Mouse (Mus musculus) heart, embryonic 14.5 days (tissue): ENCODE measurements around the gene Pxt1. TPM values are rescaled to one million over a fixed set of nuclear protein-coding genes. Genes with fewer than 3 reads are reported as not detected.
A peak's percentile ranks its signal among the peaks of the same experiment; 100 is the strongest.

Experiments used
- ATAC-seq: fragments of 200-750 bp; cut with Nextera tagmentation; 2 replicates; pipeline ENCODE4 v1.8.0; 2017; ENCODE audit warnings: low read depth, moderate TSS enrichment; ENCODE audit not compliant: insufficient number of reproducible peaks, insufficient read depth, low FRiP score
- H3K27ac ChIP-seq, 2 experiments: fragments of 200-500 bp in 1 of 2; fragments of 300-500 bp in 1 of 2; sonication (generic) in 1 of 2; replicated peaks in 1 of 2; 2 replicates each; pipeline ENCODE4 v1.5.1; 2012 to 2014; ENCODE audit warnings: low read depth in 2 of 2, low read length in 2 of 2, control low read depth in 1 of 2, mild to moderate bottlenecking in 1 of 2, mixed read lengths in 1 of 2; ENCODE audit not compliant: control insufficient read depth in 1 of 2, insufficient read depth in 1 of 2
- H3K27me3 ChIP-seq: fragments of 300-500 bp; sonication (generic); 2 replicates; pipeline ENCODE4 v1.6.1; 2014; ENCODE audit warnings: mild to moderate bottlenecking, low read length, control low read depth; ENCODE audit not compliant: control insufficient read depth, insufficient read depth
- H3K36me3 ChIP-seq: fragments of 300-500 bp; sonication (generic); 2 replicates; pipeline ENCODE4 v1.6.1; 2014; ENCODE audit warnings: mild to moderate bottlenecking, control low read depth, low read length, mixed read lengths; ENCODE audit not compliant: control insufficient read depth, insufficient read depth
- H3K4me1 ChIP-seq, 2 experiments: fragments of 200-500 bp in 1 of 2; fragments of 300-500 bp in 1 of 2; sonication (generic) in 1 of 2; 2 replicates each; pipeline ENCODE4 v1.6.1; 2012 to 2014; ENCODE audit warnings: low read length in 2 of 2, control low read depth in 1 of 2, mixed read lengths in 1 of 2; ENCODE audit not compliant: control insufficient read depth in 2 of 2, insufficient read depth in 2 of 2
- H3K4me2 ChIP-seq: fragments of 300-500 bp; sonication (generic); 2 replicates; pipeline ENCODE4 v1.6.1; 2014; ENCODE audit warnings: mild to moderate bottlenecking, low read length
- H3K4me3 ChIP-seq, 2 experiments: fragments of 200-500 bp in 1 of 2; fragments of 300-500 bp in 1 of 2; sonication (generic) in 1 of 2; 2 replicates each; pipeline ENCODE4 v1.5.1; 2012 to 2014; ENCODE audit warnings: low read length in 2 of 2, mild to moderate bottlenecking in 2 of 2, control low read depth in 1 of 2, low read depth in 1 of 2, moderate library complexity in 1 of 2; ENCODE audit not compliant: control insufficient read depth in 1 of 2, insufficient read depth in 1 of 2
- H3K9ac ChIP-seq: fragments of 300-500 bp; sonication (generic); 2 replicates; pipeline ENCODE4 v1.6.1; 2014; ENCODE audit warnings: mild to moderate bottlenecking, low read length
- H3K9me3 ChIP-seq: fragments of 300-500 bp; sonication (generic); 2 replicates; pipeline ENCODE4 v1.6.1; 2016; ENCODE audit warnings: low read length, control low read depth; ENCODE audit not compliant: control insufficient read depth
- WGBS: fragments of 180-500 bp; shearing (Covaris S2); extraction: QIAGEN DNeasy Blood & Tissue Kit; methylation state at CpG from one replicate; pipeline ENCODE4 v1.1.7; 2014; 5-methylcytosine and 5-hydroxymethylcytosine counted together
- polyA plus RNA-seq: library from polyadenylated mRNA; unstranded; fragments of >200 nt; fragmentation: Nextera tagmentation; extraction: Ambion mirVana; gene quantifications from 2 replicates; pipeline ENCODE4 v1.2.1, GENCODE M21; 2014

The Pxt1 gene
- polyA plus RNA-seq, 1 experiment from 2014 or later: not detected

DNA sequence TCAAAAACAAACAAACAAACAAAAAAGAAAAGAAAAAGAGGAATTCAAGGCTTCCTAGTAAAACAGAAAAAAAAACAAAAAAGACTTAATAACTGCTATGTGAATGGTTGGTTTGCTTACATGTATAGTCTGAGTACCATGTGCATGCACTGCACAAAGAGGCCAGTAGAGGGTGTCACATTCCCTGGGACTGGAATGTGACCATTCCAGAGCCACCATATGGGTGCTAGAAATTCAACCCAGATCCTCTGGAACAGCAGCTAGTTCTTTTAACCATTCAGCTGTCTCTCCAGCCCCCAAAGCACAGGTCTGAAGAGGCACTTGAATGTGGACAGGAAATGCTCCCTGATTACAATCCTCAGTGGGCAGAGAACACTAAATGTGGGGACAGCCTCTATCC lies 43.2 kb upstream of the Pxt1 start:
- Histone ChIP-seq H3K27me3 (no peaks in the 10 kb centered on the region), H3K4me1 (peaks cover 2 to 24% of the 10 kb centered on the region in 2 experiments), H3K27ac (no peak overlapping the region), H3K9ac (no peak overlapping the region), H3K36me3 (peaks cover 96% of the 10 kb centered on the region), H3K4me2 (no peak overlapping the region), H3K4me3 (no peak overlapping the region), H3K9me3 (no peaks in the 10 kb centered on the region)
- ATAC-seq: no peak

DNA sequence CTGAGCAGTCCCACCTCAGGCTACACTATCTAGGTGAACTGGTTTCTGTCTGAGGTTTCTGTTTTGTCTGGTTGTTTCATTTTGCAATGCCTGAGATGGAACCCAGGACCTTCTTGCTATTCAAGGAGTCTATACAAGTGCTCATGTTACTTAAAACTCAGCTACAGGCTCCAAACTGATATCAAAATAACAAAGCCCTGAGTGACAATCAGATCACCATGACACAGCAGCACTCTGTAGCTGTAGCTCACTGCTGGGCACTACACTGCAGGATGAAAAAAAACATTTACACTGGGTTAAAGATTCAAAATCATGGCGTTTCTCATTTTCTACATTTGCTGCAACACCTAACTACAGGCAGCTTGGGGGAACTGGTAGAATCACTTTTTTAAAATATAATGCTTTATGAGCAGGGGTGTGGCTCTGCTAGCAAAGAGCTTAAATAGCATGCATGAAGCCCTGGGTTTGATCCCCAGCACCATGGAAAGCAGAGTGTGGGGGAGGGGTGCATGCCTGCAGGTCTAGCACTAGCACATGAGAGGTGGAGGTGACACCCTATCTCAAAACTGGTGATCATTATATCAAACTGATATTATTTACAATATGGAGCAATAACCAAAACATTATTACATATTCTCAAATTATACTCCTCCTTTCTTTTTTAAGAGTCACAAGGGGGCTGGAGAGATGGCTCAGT lies 41.2 kb upstream of the Pxt1 start:
- H3K36me3 ChIP-seq: peaks cover 91% of the 10 kb centered on the region
- WGBS: 92% methylated on average over 1 of the region's 1 CpGs
- H3K4me1 ChIP-seq: peaks cover 0 to 11% of the 10 kb centered on the region in 2 experiments; a peak in 3 of 4 replicates
- ATAC-seq: no peak
- no peak overlapping the region for H3K9ac ChIP-seq
- no peak overlapping the region for H3K27ac ChIP-seq
- H3K9me3 ChIP-seq: no peaks in the 10 kb centered on the region
- H3K27me3 ChIP-seq: no peaks in the 10 kb centered on the region
- no peak overlapping the region for H3K4me3 ChIP-seq
- no peak overlapping the region for H3K4me2 ChIP-seq

DNA sequence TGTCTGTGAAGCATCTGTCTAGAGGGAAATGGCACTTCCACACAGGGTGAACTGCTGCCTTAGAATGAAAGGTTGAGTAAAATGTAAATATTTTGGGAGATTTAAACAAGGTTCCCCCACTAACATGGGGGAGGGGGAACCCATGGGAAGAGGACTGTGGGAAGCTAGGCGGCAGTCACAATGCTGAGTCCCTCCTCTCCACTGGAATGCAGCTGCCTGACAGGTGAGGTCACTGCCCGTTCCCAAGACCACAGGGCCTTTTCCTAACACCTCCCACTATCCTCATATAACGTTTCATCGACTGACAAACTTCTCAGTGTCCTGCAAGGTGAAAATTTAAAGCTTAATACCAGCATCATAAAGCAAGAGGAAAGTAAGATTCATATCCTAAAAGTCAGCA lies 39.0 kb upstream of the Pxt1 start:
- no peaks in the 10 kb centered on the region for H3K9me3 ChIP-seq
- no peak for ATAC-seq
- no peaks in the 10 kb centered on the region for H3K27me3 ChIP-seq
- WGBS: 10% methylated on average over 4 of the region's 4 CpGs
- no peak overlapping the region for H3K27ac ChIP-seq
- no peak overlapping the region for H3K4me2 ChIP-seq
- peaks cover 0 to 11% of the 10 kb centered on the region in 2 experiments; a peak in 3 of 4 replicates for H3K4me1 ChIP-seq
- H3K9ac ChIP-seq: peak overlapping the region; percentile 36; the same call in 1 of the 2 replicates
- H3K36me3 ChIP-seq: peaks cover 91% of the 10 kb centered on the region
- H3K4me3 ChIP-seq: no peak overlapping the region

DNA sequence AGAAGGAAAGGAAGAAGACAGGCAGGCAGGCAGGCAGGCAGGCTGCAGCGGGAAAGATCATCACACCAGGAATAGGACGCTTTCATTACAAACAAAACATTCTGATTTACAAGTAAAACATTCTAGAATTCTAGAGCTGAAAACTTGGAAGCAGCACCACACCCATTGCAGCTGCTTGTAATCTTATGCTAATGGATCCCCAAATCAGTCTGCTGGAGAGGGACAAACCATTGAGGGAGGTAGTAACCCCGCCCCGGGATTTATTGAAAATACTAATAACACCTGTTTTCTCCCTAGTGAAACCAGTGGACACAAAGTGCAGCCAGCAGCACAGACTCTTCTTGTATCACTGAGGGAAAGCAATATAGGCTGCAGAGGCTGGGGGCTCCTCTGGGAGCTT lies 37.4 kb upstream of the Pxt1 start:
- Histone ChIP-seq H3K4me2 (no peak overlapping the region), H3K36me3 (peaks cover 91% of the 10 kb centered on the region), H3K27me3 (no peaks in the 10 kb centered on the region), H3K9ac (no peak overlapping the region), H3K4me3 (no peak overlapping the region), H3K27ac (no peak overlapping the region), H3K9me3 (no peaks in the 10 kb centered on the region), H3K4me1 (peaks cover 0 to 11% of the 10 kb centered on the region in 2 experiments; a peak in 3 of 4 replicates)
- no peak for ATAC-seq
- WGBS: 85% methylated on average over 4 of the region's 4 CpGs

DNA sequence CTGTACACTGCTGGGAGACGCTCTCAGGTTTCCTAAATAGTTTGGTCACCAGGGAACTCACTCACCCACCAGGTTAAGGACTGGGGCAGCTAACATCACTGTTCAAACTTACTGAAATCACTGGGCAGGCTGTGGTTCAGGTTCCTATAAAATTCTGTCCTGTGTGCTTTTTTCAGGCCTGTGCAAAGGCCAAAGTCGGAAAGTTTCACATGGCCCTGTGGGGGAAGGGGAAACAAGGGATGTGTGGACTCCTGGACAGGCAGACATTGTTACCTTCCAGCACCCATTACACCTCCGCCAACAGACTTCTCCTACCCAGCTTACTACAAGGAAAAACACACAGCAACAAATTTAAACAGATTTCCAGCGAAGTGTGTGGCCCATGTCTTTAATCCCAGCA lies 35.5 kb upstream of the Pxt1 start:
- no peaks in the 10 kb centered on the region for H3K27me3 ChIP-seq
- no peak overlapping the region for H3K27ac ChIP-seq
- WGBS: 90% methylated on average over 4 of the region's 4 CpGs
- peaks cover 0 to 11% of the 10 kb centered on the region in 2 experiments; a peak in 3 of 4 replicates for H3K4me1 ChIP-seq
- no peak for ATAC-seq
- H3K36me3 ChIP-seq: peaks cover 92% of the 10 kb centered on the region
- no peak overlapping the region for H3K9ac ChIP-seq
- H3K9me3 ChIP-seq: no peaks in the 10 kb centered on the region
- no peak overlapping the region for H3K4me2 ChIP-seq
- H3K4me3 ChIP-seq: no peak overlapping the region

DNA sequence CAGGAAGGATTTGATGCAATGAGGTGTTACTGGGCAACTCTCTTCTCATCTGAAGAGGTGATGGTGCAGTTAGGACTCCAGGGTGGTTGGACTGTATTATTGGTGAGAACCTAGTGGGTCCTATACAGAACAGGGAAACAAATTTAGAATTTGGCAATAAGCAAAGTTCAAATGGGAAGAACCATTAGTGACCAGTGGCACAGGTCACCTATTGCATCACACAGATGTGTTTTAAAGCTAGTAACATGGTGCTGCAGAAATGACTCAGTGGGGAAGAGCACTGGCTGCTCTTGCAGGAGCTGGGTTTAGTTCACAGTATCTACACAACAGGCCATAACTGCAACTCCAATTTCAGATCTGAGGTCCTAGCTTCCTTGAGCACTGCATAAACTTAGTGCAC lies 26.5 kb upstream of the Pxt1 start:
- H3K4me1 ChIP-seq: no peaks in the 10 kb centered on the region
- H3K36me3 ChIP-seq: peaks cover 100% of the 10 kb centered on the region
- H3K4me3 ChIP-seq: no peak overlapping the region
- ATAC-seq: no peak
- no peak overlapping the region for H3K27ac ChIP-seq
- no peaks in the 10 kb centered on the region for H3K9me3 ChIP-seq
- no peaks in the 10 kb centered on the region for H3K27me3 ChIP-seq
- no peak overlapping the region for H3K4me2 ChIP-seq
- H3K9ac ChIP-seq: no peak overlapping the region

DNA sequence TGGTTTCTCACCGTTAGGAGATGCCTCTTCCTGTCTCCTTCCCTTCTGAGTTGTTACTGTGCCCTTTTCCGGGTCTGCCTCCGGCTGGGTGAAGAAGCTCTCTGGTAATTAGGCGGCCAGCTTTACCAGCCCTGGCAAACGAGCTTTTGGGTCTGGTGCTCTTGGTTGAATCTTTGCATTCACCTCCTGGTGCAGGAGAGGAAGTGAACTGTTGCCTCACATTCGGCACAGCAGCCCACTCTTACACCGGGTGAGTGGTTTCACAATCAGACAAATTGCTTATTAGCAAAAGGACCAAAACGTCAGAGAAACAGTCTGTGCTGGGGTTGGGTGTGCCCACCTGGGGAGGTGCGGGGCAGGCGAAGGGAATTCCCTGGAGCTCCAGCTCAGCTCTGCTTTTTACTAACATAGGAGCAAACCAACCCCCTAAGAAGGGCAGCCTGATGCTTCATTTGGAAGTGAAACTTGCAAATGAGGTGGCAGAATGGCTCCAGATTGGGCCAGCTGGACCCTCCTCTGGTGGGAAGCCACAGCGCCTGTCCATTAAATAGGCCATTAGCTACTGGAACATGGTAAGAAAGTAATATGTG lies 23.5 kb upstream of the Pxt1 start:
- Histone ChIP-seq H3K9ac (no peak overlapping the region), H3K4me3 (no peak overlapping the region), H3K27ac (no peak overlapping the region), H3K9me3 (no peaks in the 10 kb centered on the region), H3K4me1 (no peaks in the 10 kb centered on the region), H3K4me2 (no peak overlapping the region), H3K36me3 (peaks cover 100% of the 10 kb centered on the region), H3K27me3 (no peaks in the 10 kb centered on the region)
- 74% methylated on average over 11 of the region's 11 CpGs for WGBS
- no peak for ATAC-seq

DNA sequence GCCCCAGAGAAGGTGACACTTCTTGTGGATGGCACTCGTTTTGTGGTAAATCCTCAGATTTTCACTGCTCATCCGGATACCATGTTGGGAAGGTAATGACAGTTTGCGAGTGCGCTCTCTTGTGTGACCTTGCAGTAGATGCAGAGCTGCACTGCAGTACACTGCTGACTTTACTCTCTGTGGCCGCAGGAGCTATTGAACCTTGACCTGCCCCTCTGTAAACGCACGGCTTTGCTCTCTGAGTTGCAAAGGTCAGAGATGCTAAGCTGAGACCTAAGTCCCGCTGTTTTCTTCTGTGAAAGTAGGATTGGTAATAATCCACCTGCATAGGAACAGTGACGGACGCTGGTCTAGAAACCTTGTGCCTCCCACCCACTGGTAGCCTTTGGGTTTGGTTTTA lies 18.0 kb upstream of the Pxt1 start:
- Histone ChIP-seq H3K9ac (no peak overlapping the region), H3K4me3 (no peak overlapping the region), H3K4me2 (no peak overlapping the region), H3K4me1 (no peaks in the 10 kb centered on the region; a peak in 1 of 4 replicates), H3K27me3 (no peaks in the 10 kb centered on the region), H3K36me3 (peaks cover 66% of the 10 kb centered on the region), H3K9me3 (no peaks in the 10 kb centered on the region), H3K27ac (no peak overlapping the region)
- WGBS: 93% methylated on average over 10 of the region's 10 CpGs
- no peak for ATAC-seq
